Mouse (Mus musculus): ENCODE results near the gene Zfp30. TPM values are rescaled to one million over a fixed set of nuclear protein-coding genes. Genes with fewer than 3 reads are reported as not detected.

Gene Zfp30
- 0.46 and 0.73 TPM in 2 replicates for polyA plus RNA-seq (2012; rRNA removed)

DNA sequence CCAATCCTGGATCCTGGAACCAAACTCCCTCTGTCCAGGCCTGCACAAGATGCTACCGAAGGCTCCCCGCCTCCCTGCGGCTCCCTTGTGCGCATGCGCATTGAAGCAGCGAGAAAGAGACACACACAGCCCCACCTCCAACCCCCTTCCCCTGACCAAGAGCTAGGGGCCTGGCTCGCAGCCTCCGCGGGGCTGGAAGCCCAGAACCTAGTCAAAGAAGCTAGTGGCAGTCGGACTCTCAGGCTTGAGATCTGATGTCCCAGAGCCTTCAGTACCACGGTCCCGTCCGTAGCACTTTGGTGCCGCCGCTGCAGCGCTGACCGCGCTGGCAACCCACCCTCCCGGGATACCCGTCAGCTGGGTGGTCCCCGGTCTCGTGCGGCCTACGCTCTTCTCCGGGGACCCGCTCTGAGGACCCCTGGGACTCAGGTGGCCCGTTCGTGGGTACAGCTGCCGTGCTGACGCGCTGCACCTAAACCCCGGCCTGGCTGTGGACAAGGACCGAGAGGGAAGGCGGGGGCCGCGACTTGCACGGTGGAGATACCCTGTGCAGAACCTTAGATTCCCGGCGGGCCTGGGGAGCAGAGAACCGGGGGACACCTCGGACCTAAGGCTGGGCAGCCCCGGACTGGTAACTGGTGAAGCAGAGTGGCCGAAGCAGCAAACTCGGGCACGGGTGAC is at the start of gene Zfp30:
TSS of gene Zfp30 (plus strand) at position 128 of the 681 bp plus-strand sequence.
- peak; percentile 54 for DNase-seq (ENCODE audit: low read depth, low spot score)
- under 1% methylated on average over 45 of the region's 45 CpGs for WGBS

- WGBS = 70% methylated on average over 3 of the region's 3 CpGs
- no peak for DNase-seq (ENCODE audit: low read depth, low spot score)
Measured at GRCm38 (mm10) chr7:29742258-29742657, 41.5 kb upstream of the Zfp30 start.

GRCm38 (mm10) chr7:29760476-29760875 is 23.3 kb upstream of the Zfp30 start:
- no peak for DNase-seq (ENCODE audit: low read depth, low spot score)
- 87% methylated on average over 5 of the region's 5 CpGs for WGBS

GRCm38 (mm10) chr7:29764702-29765101 is 19.1 kb upstream of the Zfp30 start:
- DNase-seq (ENCODE audit: low read depth, low spot score) = no peak
- whole genome bisulfite sequencing = 86% methylated on average over 7 of the region's 7 CpGs

GRCm38 (mm10) chr7:29767058-29767686 is 16.6 kb upstream of the Zfp30 start:
- peak; percentile 85 for DNase-seq (ENCODE audit: low read depth, low spot score)
- WGBS = under 1% methylated on average over 15 of the region's 15 CpGs

DNA sequence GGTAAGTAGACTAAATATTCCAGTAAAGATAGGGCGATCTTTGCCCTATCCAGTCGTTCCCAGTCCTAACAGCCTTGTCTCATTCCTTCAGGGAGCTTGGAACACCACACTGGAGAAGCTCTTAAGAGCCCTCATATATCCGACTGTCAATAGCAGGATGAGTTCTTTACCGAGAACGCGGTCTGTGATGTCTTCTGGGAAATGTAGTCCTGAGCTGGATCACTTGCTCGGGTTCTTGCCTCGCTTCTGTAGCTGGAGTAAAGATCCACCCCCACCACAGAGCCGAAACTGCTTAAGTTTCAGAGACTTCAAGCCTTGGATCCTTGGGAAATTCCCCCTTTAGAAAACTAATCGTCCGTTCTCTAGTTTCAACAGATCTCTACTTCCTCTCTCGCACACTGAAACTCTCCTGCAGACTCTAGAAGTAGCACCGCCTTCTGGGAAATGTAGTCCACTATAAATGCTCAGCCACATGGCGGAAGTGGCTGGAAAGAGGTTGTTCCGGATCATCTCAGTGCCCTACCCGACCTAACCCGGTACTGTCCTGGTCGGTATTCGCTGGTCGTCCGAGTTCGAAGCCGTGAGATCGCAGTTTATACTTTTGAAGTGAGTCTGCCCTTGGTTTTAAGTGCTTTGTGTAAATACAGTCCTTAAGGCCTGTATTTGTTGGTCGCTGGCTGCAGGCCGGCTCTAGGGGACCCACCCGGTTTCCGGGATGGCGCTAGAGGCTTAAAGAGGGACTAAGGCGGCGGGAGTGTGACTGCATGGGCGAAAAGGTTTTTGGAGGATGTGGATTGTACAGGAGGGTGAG is 15.5 kb upstream of the Zfp30 start, which contains the start of gene Zfp84:
TSS of gene Zfp84 (plus strand) at position 463 of the 811 bp plus-strand sequence.
- WGBS = under 1% methylated on average over 32 of the region's 32 CpGs
- DNase-seq (ENCODE audit: low read depth, low spot score) = peak; percentile 98

DNA sequence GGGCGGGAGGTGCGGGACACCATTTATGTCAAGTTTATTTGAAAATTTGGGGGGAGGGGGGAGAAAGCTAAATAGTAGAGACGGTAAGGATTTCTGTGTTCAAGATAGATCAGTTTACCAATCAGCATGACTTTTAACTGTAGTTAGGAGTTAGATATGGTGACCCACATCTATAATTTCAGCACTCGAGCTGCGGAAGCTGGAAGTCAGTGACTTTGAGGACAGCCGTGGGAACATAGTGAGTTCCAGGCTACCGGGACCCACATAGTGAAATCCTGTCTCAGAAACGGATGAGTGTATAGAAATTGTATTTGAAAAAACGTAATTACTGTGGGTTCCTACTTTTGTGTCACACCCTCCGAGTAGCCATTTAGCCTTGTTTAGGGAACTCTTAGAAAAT is 14.8 kb upstream of the Zfp30 start:
- DNase-seq (ENCODE audit: low read depth, low spot score) = no peak
- WGBS = 2% methylated on average over 10 of the region's 10 CpGs

GRCm38 (mm10) chr7:29773503-29773902 is 10.3 kb upstream of the Zfp30 start:
- WGBS = 93% methylated on average over 7 of the region's 7 CpGs
- DNase-seq (ENCODE audit: low read depth, low spot score) = no peak

DNA sequence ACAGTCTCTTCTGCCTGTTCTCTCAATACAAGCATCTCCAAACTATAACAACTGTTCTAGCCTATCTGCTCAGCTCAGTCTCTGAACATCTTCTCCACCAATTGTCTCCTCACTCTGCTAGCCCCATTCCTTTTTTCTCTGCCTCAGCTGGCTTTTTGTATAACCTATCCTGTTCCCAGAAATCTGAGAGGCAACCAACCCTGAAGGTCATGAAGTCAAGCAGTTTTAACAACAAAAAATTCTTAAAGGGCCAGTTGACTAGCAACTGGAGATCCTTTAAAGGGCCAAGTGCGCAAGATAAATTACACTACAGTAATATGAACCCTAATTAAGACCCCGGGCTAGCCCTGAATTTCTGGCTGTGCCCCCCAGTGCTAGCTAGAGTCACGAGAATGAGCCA is 9.4 kb upstream of the Zfp30 start:
- no peak for DNase-seq (ENCODE audit: low read depth, low spot score)
- WGBS = 97% methylated on average over 3 of the region's 3 CpGs

DNA sequence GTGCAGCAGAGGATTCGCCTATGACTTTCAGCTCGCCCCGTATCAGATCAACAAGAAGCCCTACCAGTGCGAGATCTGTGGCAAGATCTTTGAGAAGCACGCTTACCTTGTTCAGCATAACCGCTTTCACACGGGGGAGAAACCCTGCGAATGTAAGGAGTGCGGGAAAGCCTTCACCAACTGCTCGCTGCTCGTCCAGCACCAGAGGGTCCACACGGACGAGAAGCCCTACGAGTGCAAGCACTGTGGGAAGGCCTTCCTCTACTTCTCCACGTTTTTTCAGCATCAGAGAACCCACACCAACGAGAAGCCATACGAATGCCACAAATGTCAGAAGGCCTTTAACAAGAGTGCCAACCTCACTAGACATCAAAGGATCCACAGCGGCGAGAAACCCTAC is 7.2 kb upstream of the Zfp30 start:
- DNase-seq (ENCODE audit: low read depth, low spot score) = no peak
- WGBS = 96% methylated on average over 19 of the region's 19 CpGs

DNA sequence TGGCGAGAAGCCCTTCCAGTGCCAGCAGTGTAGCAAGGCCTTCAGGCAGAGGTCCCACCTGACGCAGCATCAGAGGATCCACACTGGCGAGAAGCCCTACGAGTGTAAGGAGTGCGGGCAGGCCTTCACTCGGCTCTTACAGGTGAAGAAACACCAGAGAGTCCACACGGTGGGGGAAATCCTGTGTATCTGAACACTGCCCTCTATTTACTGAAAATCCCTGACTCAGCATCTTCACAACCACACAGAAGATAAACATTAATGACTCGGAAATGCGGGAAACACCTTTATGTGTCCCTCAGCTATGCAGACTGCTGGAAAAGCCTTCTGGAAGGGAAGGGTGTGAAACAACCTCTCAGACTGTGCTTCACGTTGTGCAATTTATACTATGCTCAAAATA is 6.4 kb upstream of the Zfp30 start:
- 95% methylated on average over 10 of the region's 10 CpGs for WGBS
- DNase-seq (ENCODE audit: low read depth, low spot score) = no peak

DNA sequence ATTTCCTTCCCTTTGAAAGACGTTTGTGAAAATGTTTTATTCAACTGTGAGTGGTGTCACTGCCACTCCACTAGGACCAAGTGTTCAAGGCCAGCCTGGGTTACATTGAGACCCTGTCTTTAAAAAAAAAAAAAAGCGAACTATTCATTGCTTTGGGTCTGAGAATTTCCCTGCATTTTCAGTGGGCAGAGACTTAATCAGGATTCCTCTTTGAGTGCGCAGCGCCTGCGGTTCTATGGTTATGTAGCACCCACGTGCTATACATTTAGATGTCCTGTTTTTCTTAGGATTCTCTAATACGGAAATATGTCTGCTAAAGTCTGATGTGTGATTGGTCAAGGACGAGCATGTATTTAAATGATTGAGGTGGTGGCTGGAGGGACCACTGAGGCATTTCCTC is 1.2 kb downstream of the Zfp30 start:
- no peak for DNase-seq (ENCODE audit: low read depth, low spot score)

GRCm38 (mm10) chr7:29785888-29786287 is 2.1 kb downstream of the Zfp30 start:
- no peak for DNase-seq (ENCODE audit: low read depth, low spot score)
- 83% methylated on average over 5 of the region's 5 CpGs for WGBS

More for the DNA sequence above, 1.2 kb downstream of the Zfp30 start:
- 66% methylated on average over 8 of the region's 8 CpGs for WGBS

DNA sequence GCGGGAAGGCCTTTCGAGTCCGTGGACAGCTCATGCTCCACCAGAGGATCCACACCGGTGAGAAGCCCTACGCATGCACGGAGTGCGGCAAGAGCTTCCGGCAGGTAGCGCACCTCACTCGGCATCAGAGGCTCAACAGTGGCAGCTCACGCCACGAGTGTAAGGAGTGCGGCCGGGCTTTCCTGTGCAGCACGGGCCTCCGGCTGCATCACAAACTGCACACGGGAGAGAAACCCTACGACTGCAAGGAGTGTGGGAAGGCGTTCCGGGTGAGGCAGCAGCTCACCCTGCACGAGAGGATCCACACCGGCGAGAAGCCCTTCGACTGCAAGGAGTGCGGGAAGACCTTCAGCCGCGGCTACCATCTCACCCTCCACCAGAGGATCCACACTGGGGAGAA is 9.1 kb downstream of the Zfp30 start:
- no peak for DNase-seq (ENCODE audit: low read depth, low spot score)
- 46% methylated on average over 27 of the region's 27 CpGs for WGBS

GRCm38 (mm10) chr7:29807046-29807445 is 23.2 kb downstream of the Zfp30 start:
- 77% methylated on average over 5 of the region's 5 CpGs for WGBS
- no peak for DNase-seq (ENCODE audit: low read depth, low spot score)

DNA sequence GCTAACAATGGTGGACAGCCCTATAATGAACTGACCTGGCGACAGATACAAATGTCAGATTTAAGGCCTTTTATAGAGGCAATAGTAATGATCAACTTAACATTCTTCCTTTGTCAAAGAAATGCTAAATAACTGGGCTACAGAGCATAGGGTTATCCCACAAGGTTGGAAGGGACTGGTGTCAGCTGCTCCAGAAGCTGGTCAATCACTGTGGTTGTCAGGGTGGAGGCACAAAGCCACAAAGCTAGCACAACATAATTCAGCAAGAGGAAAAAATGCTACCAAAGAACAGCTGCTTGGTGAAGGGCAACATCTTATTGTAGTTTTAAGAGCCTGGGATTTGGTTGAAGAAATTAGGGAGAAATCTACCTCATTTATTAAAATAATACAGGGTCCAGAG is 28.4 kb downstream of the Zfp30 start:
- WGBS = 97% methylated on average over 1 of the region's 1 CpGs
- DNase-seq (ENCODE audit: low read depth, low spot score) = no peak

DNA sequence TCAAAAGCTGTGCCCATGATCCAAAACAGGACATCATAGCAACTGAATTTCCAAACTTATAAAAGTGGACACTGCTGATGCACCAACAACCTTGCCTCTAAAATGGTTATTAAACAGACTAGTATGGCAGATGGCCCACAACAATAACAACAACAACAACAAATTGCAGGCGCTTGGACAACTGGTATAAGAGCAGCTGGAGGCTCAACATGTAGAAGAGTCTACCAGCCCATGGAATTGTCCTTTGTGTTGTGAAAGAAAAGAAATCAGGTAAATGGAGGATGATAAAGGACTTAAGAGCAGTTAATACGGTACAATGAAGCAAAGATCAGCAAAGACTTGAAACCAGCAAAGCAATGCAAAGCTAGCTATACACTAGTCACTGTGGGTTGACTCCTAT is 30.6 kb downstream of the Zfp30 start:
- 94% methylated on average over 2 of the region's 2 CpGs for WGBS
- no peak for DNase-seq (ENCODE audit: low read depth, low spot score)

DNA sequence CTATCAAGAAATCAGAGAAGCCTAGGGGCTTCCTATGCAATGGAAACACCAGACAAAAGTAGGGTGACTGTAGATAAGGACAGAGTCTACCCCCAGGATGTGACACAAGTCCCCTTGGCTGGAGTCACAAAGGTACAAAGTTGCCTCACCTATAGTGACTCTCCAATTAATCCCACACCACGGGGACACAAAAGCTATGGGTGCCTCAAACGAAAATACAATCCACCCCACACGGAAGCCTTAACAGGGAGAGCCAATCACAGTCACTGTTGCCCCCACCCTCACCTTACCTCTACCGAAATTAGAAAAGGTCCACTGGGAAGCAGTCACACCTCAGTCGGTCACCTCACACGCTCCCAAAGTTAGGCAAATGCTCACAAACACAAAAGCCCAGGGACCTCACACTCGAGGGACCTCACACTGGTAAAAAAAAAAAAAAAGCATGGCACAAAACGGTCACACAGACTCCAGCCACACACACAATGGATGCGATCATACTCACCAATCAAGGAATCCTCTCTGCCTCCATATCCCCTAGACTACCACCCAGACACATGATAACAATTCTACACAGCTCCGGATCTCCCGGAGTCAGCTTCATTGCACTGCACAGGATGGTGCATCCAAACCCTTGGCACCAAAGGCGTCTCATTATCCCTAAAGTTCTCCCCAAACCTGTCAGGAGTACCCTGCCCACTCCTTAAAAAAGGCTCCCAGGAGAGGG is 31.4 kb downstream of the Zfp30 start:
- no peak for DNase-seq (ENCODE audit: low read depth, low spot score)
- 1% methylated on average over 12 of the region's 12 CpGs for WGBS

DNA sequence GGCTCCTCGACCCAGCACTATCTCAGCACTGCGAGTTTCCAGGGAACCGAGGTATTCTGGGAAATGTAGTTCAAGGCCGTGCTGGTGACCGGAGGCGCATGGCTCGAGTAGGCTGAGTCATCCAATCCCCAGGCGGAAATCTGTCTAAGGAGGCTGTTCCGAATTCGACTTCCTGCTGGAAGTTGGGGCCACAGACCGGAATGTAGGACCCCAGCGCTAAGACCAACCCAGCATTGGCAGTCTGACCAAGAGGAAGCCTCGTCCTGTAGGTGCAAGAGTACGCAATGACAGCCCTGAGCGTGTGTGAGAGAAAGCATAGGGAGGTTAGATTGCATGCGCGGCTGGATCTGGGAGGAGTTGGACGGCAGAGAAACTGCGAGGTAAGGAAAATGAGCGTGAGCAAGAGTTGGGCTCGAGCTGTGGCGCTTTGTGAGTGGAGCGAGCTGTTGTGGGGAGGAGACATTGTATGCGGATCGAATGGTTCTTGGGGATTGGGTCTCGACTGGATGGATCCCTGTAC is 32.2 kb downstream of the Zfp30 start, which contains the start of gene Zfp790:
TSS of gene Zfp790 (plus strand) at position 205 of the 520 bp plus-strand sequence.
- WGBS = under 1% methylated on average over 26 of the region's 26 CpGs
- peak; percentile 94 for DNase-seq (ENCODE audit: low read depth, low spot score)
